Mouse (Mus musculus) megakaryocyte, adult 5-6 weeks (primary cell): ENCODE measurements around the gene Limch1. TPM values are rescaled to one million over a fixed set of nuclear protein-coding genes. Genes with fewer than 3 reads are reported as not detected.

Source experiments
- ATAC-seq: 2 replicates; pipeline ENCODE4 v1.8.0; 2016; ENCODE audit warnings: mild to moderate bottlenecking, inconsistent platforms; ENCODE audit not compliant: poor library complexity, severe bottlenecking
- total RNA-seq, 2 experiments: library from RNA; stranded (forward) in 1 of 2; stranded (reverse) in 1 of 2; fragments of 153-499, 151-499 nt in 1 of 2; fragments of 221-1000, 200-1000 nt in 1 of 2; gene quantifications; 2 replicates each; pipeline versions ENCODE4 v1.2.3 to v1.2.4; 2015 to 2017

Gene Limch1
- total RNA-seq, 2 experiments from 2014 or later = 0.07 TPM; not detected in 1

- ATAC-seq = no peak
Measured at GRCm38 (mm10) chr5:66965442-66965841, 219.8 kb downstream of the Limch1 start.

DNA sequence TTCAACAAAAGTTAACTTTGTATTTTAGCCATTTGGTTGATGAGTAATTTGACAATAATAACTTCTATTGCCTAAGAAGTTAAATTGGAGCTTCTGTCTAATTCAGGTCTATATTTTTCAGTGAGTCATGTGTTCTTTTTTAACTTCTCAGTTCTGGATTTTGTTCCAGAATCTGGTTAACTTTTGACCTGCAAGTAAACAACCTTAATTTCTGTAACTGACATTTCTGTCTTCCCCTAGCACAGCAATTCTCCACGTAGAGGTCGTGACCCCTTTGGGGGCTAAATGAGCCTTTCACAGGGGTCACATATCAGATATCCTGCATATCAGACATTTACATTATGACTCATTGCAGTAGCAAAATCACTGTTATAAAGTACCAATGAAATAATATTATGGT, 221.5 kb downstream of the Limch1 start:
- no peak for ATAC-seq

DNA sequence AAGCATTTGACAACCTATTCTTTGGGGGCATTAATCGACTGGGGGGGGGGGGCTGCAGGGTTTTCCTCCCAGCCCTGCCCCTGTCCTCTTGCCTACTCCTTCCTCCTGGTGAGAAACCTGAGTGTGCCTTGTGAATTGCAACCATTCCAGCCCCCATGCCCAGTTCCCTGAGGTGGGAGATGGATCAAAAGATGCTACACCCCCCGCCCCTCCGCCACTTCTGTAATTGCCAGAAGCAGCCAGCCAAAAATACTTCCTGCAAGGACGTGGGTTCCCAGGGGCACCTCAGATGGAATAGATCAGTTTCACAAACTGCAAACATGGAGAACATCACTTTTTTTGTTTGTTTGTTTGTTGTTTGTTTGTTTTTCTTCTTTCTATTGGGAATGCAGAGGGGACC, 222.0 kb downstream of the Limch1 start:
- no peak for ATAC-seq

DNA sequence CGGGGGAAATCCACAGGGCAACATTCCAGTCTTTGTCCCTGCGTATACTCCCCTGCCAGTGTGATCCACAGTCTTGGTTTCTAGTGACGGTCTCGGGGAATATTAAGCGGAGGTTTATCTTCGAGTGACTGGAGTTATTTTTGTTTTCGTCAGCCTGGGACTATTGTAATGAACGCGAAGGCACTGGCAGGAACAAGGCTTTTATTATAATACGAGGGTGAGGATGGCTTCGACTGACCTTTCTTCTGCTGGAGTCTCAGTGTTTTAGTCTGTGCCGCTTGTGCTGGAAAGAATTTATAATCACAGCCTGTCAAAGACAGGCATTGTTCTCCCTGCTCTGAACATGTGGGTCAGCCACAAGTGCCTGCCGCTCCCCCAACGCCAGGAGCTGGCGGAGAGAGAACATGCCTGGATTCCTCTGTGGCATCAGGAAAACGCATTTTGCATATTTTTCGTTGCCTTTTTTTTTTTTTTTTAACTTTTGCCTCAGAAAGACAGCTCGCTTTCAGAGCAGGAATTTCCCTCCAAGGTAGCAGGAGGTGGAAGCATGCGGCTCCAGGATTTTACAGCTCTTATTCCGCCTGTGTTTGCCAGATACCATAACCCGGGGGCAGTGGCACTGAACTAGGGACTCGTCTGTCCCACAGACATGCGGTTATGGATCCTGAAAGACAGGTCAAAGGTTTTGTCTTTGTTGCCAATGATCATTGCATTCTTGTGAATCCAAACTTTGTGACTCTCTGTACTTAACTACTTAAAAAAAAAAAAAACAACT, 222.6 kb downstream of the Limch1 start:
- ATAC-seq = no peak

GRCm38 (mm10) chr5:66968925-66969711, 223.5 kb downstream of the Limch1 start:
- no peak for ATAC-seq

DNA sequence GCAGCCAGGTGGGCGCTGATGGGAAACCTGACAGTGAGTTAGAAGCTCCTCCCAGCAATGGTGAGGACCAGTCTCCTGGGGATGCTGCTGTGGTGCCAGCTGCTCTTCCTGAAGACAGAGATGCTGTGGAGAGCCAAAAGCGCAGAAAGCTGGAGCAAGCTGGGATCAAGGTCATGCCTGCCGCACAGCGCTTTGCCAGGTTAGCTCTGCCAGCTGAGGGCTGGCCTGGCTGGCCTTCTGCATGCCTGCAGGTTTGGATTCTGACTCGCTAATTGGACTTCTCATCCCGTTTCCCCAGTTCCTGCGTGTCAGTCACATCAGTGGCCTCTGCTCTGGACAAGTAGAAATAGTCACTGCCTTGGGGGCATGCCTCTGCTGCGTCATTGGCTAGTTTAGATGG, 230.0 kb downstream of the Limch1 start:
- ATAC-seq = no peak

DNA sequence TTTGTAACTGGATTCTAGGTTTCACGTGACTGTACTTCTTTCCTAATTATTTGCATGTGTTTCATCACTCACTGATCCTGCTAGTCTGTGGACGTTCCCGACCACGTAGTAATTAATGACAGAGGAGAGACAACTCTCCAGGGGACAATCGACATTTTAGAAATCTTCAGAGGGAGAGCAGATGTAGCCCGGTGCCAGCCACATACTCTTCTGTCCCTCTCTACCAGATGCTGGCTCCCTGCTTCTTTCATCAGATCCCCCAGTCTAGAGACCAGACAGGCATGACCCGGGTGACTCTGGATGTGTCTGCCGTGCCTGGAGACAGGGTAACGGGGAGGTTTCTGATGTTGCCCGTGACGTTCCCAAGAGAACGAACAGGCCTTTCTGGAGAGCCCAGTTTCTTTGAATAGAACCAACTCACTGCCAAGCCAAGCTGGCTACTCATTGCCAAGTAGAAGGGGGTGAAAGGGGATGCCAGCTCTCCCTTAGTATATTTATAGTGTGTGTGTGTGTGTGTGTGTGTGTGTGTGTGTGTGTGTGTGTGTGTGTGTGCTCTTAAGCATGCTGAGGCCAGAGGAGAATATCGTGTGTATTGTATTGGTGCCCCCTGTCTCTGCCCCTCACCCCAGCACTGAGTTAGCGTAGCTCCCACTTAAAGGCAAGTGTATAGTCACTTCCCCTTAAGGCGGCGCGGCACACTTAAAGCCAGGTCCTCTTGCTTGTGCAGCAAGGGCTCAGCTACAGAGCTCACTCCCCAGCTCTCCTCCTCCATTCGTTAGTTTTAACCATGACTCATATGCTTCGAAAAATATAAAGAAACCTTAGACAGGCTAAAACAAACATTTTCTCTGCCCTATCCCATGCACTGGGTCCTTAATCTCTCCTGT, 233.9 kb downstream of the Limch1 start:
- no peak for ATAC-seq

DNA sequence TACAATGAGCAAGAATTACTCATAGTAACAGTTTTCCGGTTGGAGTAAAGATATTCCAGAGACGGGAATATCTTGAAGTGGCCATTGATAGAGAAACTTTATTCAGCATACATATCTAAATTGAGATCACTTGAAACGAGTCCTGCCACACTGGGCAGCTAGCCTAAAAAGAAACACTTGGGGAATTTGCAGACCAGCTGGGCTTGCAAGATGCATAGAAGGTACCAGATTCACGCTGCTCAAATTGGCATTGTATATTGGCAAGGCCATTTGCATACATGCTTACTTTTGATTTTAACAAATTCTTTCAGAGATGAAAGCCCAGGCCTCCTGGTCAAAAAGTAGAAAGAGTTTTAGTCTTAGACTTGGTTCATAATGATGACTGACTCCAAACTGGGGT, 235.2 kb downstream of the Limch1 start:
- no peak for ATAC-seq

DNA sequence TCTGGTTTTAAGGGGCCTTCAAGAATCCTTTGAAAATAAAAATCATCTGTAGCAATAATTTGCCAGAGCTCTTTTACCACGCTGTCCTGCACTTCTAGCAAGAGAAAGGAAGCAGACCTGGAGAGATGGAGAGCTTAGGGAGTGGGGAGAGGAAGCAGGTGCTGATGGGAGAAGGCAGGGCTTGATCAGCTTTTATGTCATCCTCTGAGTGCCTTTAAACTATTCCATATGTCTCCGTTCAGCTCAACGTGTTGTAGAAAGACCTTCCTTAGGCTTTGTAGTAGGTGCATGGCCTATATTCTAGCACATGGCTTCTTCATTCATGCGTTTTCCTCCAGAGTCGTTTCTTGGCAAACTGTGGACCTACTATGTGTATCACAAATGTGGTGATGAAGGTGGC, 237.5 kb downstream of the Limch1 start:
- ATAC-seq = no peak

- no peak for ATAC-seq
Measured at GRCm38 (mm10) chr5:66988926-66989325, 243.3 kb downstream of the Limch1 start.

DNA sequence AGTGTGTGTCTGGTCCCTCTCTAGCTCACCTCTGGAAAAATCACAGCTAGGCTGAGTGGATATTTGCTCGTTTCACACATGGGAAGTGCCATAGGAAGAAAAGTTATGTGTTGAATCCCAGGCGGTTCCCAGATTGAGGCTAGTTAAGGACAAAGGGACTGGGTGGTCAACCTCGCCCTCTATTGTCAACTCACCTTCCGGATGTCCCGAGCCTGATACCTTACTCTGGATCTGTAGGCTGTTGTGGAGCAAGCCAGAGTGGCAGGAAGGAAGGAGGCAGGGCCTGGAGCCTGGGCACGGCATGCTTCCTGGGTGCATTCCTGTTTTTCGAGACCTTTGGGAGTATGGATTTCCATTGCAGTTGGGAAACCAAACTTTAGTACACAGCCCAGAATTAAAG, 243.9 kb downstream of the Limch1 start:
- no peak for ATAC-seq

DNA sequence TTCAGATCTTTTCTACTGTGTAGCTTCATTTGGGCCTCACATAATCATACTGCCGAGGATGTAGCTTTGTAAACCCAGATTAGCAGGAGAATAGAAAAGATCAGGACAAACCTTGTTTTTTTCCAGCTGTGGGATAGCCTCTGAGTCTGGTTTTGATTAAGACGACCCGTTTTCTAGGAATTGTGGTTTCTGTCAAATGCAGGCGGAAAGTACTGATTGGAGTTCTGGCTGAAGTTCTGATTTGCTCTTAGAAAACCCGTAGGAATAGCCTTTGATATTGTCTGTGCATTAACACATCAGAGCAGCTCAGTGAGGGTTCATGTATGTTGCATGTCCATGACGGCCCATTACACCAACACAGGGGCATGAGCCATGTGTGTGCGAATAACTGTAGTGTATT, 246.8 kb downstream of the Limch1 start:
- no peak for ATAC-seq

GRCm38 (mm10) chr5:66993076-66993475, 247.4 kb downstream of the Limch1 start:
- ATAC-seq = no peak

GRCm38 (mm10) chr5:66996124-66996523, 250.5 kb downstream of the Limch1 start:
- no peak for ATAC-seq

DNA sequence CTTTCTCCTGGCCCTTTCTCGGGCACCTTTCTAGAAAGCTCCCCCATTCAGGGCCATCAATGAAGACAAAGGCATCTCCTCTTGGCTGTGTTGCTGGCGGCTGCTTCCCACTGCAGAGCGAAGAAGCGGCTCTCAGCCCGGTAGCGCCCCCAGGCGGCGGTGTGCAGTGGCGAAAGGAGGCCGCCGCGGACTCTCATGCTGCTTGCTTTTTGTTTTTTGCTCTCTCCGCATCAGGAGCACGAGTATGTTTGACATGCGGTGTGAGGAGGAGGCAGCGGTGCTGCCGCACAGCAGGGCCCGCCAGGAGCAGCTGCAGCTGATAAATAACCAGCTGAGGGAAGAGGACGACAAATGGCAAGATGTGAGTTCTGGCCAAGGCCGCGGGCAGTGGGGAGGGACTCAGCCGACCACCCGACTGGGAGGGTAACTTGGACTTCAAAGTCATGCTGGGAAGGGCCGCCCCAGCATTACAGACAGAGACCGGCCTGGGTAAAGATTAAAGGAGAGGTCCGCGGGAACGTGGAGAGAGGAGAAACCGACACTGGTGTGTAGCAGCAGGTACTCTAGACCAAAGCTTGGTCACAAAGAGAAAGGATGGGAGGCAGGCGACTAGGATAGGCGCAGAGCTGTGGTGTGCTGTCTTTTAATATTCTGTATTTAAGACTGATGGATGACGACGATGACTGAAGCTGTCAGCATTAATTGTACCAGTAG, 251.4 kb downstream of the Limch1 start:
- no peak for ATAC-seq

DNA sequence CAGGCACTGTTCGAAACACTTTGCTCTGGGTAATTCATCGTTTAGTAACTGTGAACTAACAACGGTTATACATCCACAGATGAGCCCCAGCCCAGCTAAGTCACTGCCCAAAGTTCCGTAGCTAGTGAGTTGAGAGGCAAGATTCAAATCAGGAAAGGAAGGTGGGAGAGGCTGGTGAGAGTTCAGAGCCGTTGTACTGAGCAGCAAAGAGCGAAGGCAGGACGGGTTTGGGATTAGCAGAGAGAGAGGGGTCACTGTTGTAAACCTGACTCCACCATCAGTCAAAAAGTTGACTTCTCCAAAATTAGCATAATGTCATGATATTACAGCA, 251.9 kb downstream of the Limch1 start:
- ATAC-seq = no peak

DNA sequence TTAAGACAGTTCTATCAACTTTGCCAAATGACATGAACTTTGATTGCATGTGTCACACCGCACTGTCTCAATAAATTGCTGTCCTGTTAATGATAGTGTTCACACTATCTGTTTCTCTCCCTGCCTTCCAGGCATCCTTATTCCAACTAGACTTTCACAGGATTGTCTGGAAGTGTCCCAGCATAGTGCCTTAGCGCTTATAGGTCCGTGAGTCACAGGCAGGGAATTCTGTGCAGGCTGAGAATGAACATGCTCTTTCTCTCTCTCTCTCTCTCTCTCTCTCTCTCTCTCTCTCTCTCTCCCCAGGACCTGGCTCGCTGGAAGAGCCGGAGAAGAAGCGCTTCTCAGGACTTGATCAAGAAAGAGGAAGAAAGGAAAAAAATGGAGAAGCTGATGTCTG, 252.7 kb downstream of the Limch1 start:
- ATAC-seq = no peak

- ATAC-seq = no peak
Measured at GRCm38 (mm10) chr5:67002346-67002745, 256.7 kb downstream of the Limch1 start.

DNA sequence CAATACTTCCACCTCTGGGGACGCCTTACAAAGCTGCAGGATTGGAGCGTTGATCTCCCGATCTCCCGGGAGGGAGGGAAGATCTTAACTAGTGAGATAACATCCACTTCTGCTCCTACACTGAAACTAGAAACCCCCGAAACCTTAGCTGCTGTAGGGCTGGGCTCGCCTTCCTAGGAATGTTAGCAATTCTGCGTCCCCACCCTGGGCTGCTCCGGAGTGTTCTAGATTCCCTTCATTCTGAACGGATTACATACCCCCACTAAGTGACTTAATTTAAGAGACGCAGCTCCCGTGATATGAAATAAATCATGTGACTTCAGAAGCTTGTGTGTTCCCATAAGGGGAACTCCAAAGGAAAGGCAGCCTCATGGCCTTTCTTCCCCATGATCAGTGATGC, 259.0 kb downstream of the Limch1 start:
- ATAC-seq = no peak

DNA sequence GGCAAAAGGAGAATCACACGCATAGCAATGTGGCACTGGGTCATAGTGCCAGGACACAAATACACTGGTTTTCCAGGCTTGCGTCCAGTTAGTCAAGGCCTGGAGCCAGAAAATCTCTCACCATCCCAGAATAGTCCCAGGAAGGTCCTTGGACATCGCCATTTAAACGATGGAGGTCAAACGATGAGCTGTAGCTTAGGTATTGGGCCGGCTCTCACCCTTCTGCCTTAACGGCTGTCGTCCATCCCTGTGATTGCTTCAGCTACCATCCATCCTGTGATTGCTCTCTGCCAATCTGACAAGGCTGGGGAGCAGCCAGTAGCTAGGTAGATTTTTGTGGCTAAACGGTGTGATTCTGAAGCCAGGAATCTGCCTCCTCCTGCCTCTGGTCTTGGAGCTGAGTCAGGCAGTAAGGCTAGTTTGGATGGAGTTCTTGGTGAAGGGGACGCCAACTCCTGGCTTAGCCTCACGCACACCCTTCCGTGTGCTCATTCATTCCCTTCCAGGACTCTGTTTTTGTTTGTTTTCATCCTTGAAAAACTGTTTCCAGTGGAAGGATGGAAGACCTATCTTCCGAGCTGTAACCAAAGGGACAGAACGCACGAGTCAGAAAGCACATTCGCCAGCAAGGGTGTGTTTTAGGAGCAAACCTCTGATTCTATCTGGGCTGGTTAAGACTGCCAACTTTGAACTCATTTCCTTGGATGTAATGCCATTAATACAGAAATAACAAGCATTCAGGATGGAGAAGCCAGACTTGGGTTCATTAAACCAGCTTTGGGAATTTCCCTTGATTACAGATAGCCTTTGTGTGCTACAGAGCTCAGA, 265.6 kb downstream of the Limch1 start:
- ATAC-seq = no peak
